ENCODE assay signal across 8 mouse cellular contexts in the genomic region with DNA sequence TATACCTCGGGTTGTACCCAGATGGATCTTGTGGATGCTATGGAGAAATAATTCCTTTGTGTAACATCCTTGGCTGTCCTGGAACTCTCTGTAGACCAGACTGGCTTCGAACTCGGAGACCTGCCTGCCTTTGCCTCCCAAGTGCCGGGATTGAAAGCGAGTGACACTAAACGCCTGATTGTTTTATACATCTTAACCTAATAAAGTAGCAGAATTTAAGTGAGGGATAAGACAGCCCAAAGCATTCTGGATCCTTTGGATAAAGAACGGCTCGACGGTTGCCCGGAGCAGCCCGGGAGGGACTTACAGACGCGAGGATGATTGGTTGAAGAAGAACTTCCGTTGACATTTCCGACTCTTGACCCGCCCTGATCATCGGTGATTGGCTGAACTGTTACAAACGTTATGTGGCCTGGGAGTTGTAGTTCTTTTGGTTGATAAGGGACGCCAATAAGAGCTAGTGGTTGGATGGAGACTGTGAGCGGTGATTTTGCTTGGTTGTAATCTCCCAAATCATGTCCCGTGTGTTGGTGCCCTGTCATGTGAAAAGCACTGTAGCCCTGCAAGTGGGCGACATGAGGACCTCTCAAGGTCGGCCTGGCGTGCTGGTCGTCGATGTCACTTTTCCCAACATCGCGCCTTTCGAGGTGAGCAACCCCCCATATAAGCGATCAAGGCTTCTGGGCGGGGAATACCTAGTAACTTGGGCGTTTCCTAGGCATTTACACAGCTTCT. TPM values are rescaled to one million over a fixed set of nuclear protein-coding genes. Genes with fewer than 3 reads are reported as not detected.
DNase-seq lines count a peak whose midpoint lies in the region; ATAC-seq and TF ChIP-seq lines count a peak whose summit lies in the region.

Nicn1 (plus strand) TSS at position 414 of the 735 bp plus-strand sequence.

- H3K9ac ChIP-seq in hindbrain, postnatal 0 days (replicated peaks; ENCODE audit: low read length) = peak within 1 kb of the TSS; percentile 61

- H3K27me3 ChIP-seq in hindbrain, postnatal 0 days (ENCODE audit: insufficient read depth, low read length) = no peaks in the 10 kb centered on the region

- TF ChIP-seq CTCF in gastrocnemius, adult 2 months (IDR thresholded peaks at IDR 0.05) = no peak
- peak; percentile 17; the same call in 1 of the 2 replicates for TF ChIP-seq CTCF in hindbrain, postnatal 0 days (IDR thresholded peaks at IDR 0.05; ENCODE audit: low read depth)
- no peak; the same call in 1 of the 2 replicates for TF ChIP-seq CTCF in left cerebral cortex, adult 2 months (IDR thresholded peaks at IDR 0.05)

- WGBS in hindbrain, postnatal 0 days = under 1% methylated on average over 32 of the region's 32 CpGs

- H3K27ac ChIP-seq in gastrocnemius, adult 2 months = peak within 1 kb of the TSS; percentile 91
- peak within 1 kb of the TSS; percentile 89 for H3K27ac ChIP-seq in hindbrain, postnatal 0 days
- H3K27ac ChIP-seq in left cerebral cortex, adult 2 months = peak within 1 kb of the TSS; percentile 84

- H3K4me3 ChIP-seq in gastrocnemius, adult 2 months = peak within 1 kb of the TSS; percentile 79
- peak within 1 kb of the TSS; percentile 57 for H3K4me3 ChIP-seq in hindbrain, postnatal 0 days (ENCODE audit: low read length)
- peak within 1 kb of the TSS; percentile 53 for H3K4me3 ChIP-seq in left cerebral cortex, adult 2 months

- H3K4me2 ChIP-seq in hindbrain, postnatal 0 days (ENCODE audit: low read depth, low read length) = peak within 1 kb of the TSS; percentile 78

- DNase-seq in ZHBTc4 (ENCODE audit: low read depth, low spot score) = peak; percentile 97
- peak; percentile 91 for DNase-seq in gastrocnemius, adult 2 months
- DNase-seq in hindbrain, postnatal 0 days (ENCODE audit: low spot score) = peak; percentile 98
- DNase-seq in left cerebral cortex, adult 2 months (ENCODE audit: extremely low spot score in 1 of 2, low spot score in 2 of 2) = peak; percentile 85 to 91
- DNase-seq in right cerebral cortex, adult 2 months (ENCODE audit: low spot score in 2 of 2) = peak; percentile 96 to 97
- peak; percentile 90 for DNase-seq in urinary bladder, postnatal 14 days (ENCODE audit: low spot score)

- no peaks in the 10 kb centered on the region for H3K9me3 ChIP-seq in hindbrain, postnatal 0 days (ENCODE audit: low read length)

- H3K36me3 ChIP-seq in hindbrain, postnatal 0 days (ENCODE audit: insufficient read depth, low read length) = peaks cover 10% of the 10 kb centered on the region

- ATAC-seq in common myeloid progenitor, adult 5-6 weeks (replicated peaks; ENCODE audit: low read depth, poor library complexity, severe bottlenecking) = peak; percentile 100
- peak; percentile 98 for ATAC-seq in hindbrain, postnatal 0 days
- peak; percentile 100 for ATAC-seq in megakaryocyte, adult 5-6 weeks (ENCODE audit: poor library complexity, severe bottlenecking)

- H3K4me1 ChIP-seq in hindbrain, postnatal 0 days (ENCODE audit: insufficient read depth, low read length) = peaks cover 3% of the 10 kb centered on the region; the same call in 1 of the 2 replicates

- intact Hi-C loops in gastrocnemius, adult 2 months (cut with DNase I) = no loop called here
- intact Hi-C loops in left cerebral cortex, adult 2 months (cut with DNase I) = no loop called here

RNA-seq across cellular contexts. Expression of gene Nicn1, which starts in this region (rescaled TPM):
- 8.2 and 9.0 TPM in 2 replicates for total RNA-seq in common myeloid progenitor, adult 5-6 weeks (2017)
- total RNA-seq in gastrocnemius, adult 2 months (2021) = 10 to 100 TPM in 1 of 2 experiments, 1 to 10 TPM in 1; 9.3 to 11.9 TPM
- total RNA-seq in hindbrain, postnatal 0 days (2014; rRNA removed) = 79.8 and 108 TPM in 2 replicates
- 114 and 118 TPM in 2 replicates for polyA plus RNA-seq in hindbrain, postnatal 0 days (2015; fragmentation: Nextera tagmentation; extraction: Ambion mirVana)
- 100 to 1,000 TPM; 122 to 130 TPM for total RNA-seq in left cerebral cortex, adult 2 months (2021)
- total RNA-seq in megakaryocyte, adult 5-6 weeks (2015) = 3.9 and 4.3 TPM in 2 replicates
- total RNA-seq in megakaryocyte, adult 5-6 weeks (2017) = 2.6 and 3.6 TPM in 2 replicates

Comparison
In these comparisons a context has a peak if more than half of its experiments do, and no peak if none do; other contexts are left out.
1. Peak in every context shown above with its lines: DNase-seq, ATAC-seq, H3K4me3 ChIP-seq and H3K27ac ChIP-seq.